Mouse (Mus musculus): ENCODE data around the gene Camk2g. TPM values are rescaled to one million over a fixed set of nuclear protein-coding genes. Genes with fewer than 3 reads are reported as not detected.

The Camk2g gene
- polyA plus RNA-seq, 1 experiment, result 0.35 TPM

- H3K4me1 ChIP-seq (ENCODE audit: control insufficient read depth), result peaks cover 38% of the 10 kb centered on the region
- no peaks in the 10 kb centered on the region for H3K27me3 ChIP-seq (ENCODE audit: control insufficient read depth)
- H3K4me3 ChIP-seq (replicated peaks), result no peak overlapping the region
- TF ChIP-seq GATA1 (IDR thresholded peaks at IDR 0.05; ENCODE audit: low read length) (no peak), TAL1 (IDR thresholded peaks at IDR 0.05; ENCODE audit: low read length) (no peak)
- no peaks in the 10 kb centered on the region for H3K9me3 ChIP-seq (ENCODE audit: control insufficient read depth, low read length)
- H3K36me3 ChIP-seq (ENCODE audit: control insufficient read depth), result peaks cover 39% of the 10 kb centered on the region
These were observed 55.4 kb downstream of the Camk2g start for GRCm38 (mm10) chr14:20738511-20738910.

- Histone ChIP-seq H3K4me3 (replicated peaks) (peak overlapping the region; percentile 12), H3K4me1 (ENCODE audit: control insufficient read depth) (peaks cover 50% of the 10 kb centered on the region), H3K36me3 (ENCODE audit: control insufficient read depth) (peaks cover 43% of the 10 kb centered on the region)
These were observed 56.6 kb downstream of the Camk2g start for GRCm38 (mm10) chr14:20737306-20737705.

GRCm38 (mm10) chr14:20735892-20736390, 57.9 kb downstream of the Camk2g start:
- Histone ChIP-seq H3K36me3 (ENCODE audit: control insufficient read depth) (peaks cover 50% of the 10 kb centered on the region), H3K4me3 (replicated peaks) (no peak overlapping the region), H3K4me1 (ENCODE audit: control insufficient read depth) (peaks cover 63% of the 10 kb centered on the region), H3K27me3 (ENCODE audit: control insufficient read depth) (no peaks in the 10 kb centered on the region), H3K9me3 (ENCODE audit: control insufficient read depth, low read length) (no peaks in the 10 kb centered on the region)
- TF ChIP-seq GATA1 (IDR thresholded peaks at IDR 0.05; ENCODE audit: low read length), result no peak
- no peak for TF ChIP-seq TAL1 (IDR thresholded peaks at IDR 0.05; ENCODE audit: low read length)

More at GRCm38 (mm10) chr14:20737306-20737705, 56.6 kb downstream of the Camk2g start:
- no peak for TF ChIP-seq GATA1 (IDR thresholded peaks at IDR 0.05; ENCODE audit: low read length)
- TF ChIP-seq TAL1 (IDR thresholded peaks at IDR 0.05; ENCODE audit: low read length), result no peak
- Histone ChIP-seq H3K27me3 (ENCODE audit: control insufficient read depth) (no peaks in the 10 kb centered on the region), H3K9me3 (ENCODE audit: control insufficient read depth, low read length) (no peaks in the 10 kb centered on the region)

- peaks cover 71% of the 10 kb centered on the region for H3K4me1 ChIP-seq (ENCODE audit: control insufficient read depth)
- peaks cover 54% of the 10 kb centered on the region for H3K36me3 ChIP-seq (ENCODE audit: control insufficient read depth)
- no peaks in the 10 kb centered on the region for H3K27me3 ChIP-seq (ENCODE audit: control insufficient read depth)
- peak overlapping the region; percentile 92 for H3K4me3 ChIP-seq (replicated peaks)
- TF ChIP-seq TAL1 (IDR thresholded peaks at IDR 0.05; ENCODE audit: low read length) (no peak), GATA1 (IDR thresholded peaks at IDR 0.05; ENCODE audit: low read length) (no peak)
- H3K9me3 ChIP-seq (ENCODE audit: control insufficient read depth, low read length), result no peaks in the 10 kb centered on the region
These were observed 58.8 kb downstream of the Camk2g start for GRCm38 (mm10) chr14:20735052-20735451.

- Histone ChIP-seq H3K27me3 (ENCODE audit: control insufficient read depth) (no peaks in the 10 kb centered on the region), H3K4me1 (ENCODE audit: control insufficient read depth) (peaks cover 78% of the 10 kb centered on the region), H3K4me3 (replicated peaks) (peak within 1 kb of the TSS; percentile 92), H3K9me3 (ENCODE audit: control insufficient read depth, low read length) (no peaks in the 10 kb centered on the region), H3K36me3 (ENCODE audit: control insufficient read depth) (peaks cover 57% of the 10 kb centered on the region)
- no peak for TF ChIP-seq GATA1 (IDR thresholded peaks at IDR 0.05; ENCODE audit: low read length)
- TF ChIP-seq TAL1 (IDR thresholded peaks at IDR 0.05; ENCODE audit: low read length), result no peak
These were observed 59.7 kb downstream of the Camk2g start, which contains the start of gene Ndst2 for GRCm38 (mm10) chr14:20733952-20734774. TSS of gene Ndst2 (minus strand) at chr14:20734562.

- peaks cover 81% of the 10 kb centered on the region for H3K4me1 ChIP-seq (ENCODE audit: control insufficient read depth)
- H3K27me3 ChIP-seq (ENCODE audit: control insufficient read depth), result no peaks in the 10 kb centered on the region
- peaks cover 60% of the 10 kb centered on the region for H3K36me3 ChIP-seq (ENCODE audit: control insufficient read depth)
- peak overlapping the region; percentile 92 for H3K4me3 ChIP-seq (replicated peaks)
- TF ChIP-seq GATA1 (IDR thresholded peaks at IDR 0.05; ENCODE audit: low read length) (peak; percentile 76), TAL1 (IDR thresholded peaks at IDR 0.05; ENCODE audit: low read length) (peak; percentile 76)
- no peaks in the 10 kb centered on the region for H3K9me3 ChIP-seq (ENCODE audit: control insufficient read depth, low read length)
These were observed 60.6 kb downstream of the Camk2g start for GRCm38 (mm10) chr14:20733041-20733951.

- no peak for TF ChIP-seq GATA1 (IDR thresholded peaks at IDR 0.05; ENCODE audit: low read length)
- no peak for TF ChIP-seq TAL1 (IDR thresholded peaks at IDR 0.05; ENCODE audit: low read length)
- Histone ChIP-seq H3K27me3 (ENCODE audit: control insufficient read depth) (no peaks in the 10 kb centered on the region), H3K4me1 (ENCODE audit: control insufficient read depth) (peaks cover 78% of the 10 kb centered on the region), H3K36me3 (ENCODE audit: control insufficient read depth) (peaks cover 73% of the 10 kb centered on the region), H3K9me3 (ENCODE audit: control insufficient read depth, low read length) (no peaks in the 10 kb centered on the region), H3K4me3 (replicated peaks) (no peak overlapping the region)
These were observed 62.9 kb downstream of the Camk2g start for GRCm38 (mm10) chr14:20730853-20731602.

- H3K36me3 ChIP-seq (ENCODE audit: control insufficient read depth), result peaks cover 78% of the 10 kb centered on the region
- no peaks in the 10 kb centered on the region for H3K27me3 ChIP-seq (ENCODE audit: control insufficient read depth)
- H3K4me3 ChIP-seq (replicated peaks), result no peak overlapping the region
- peaks cover 78% of the 10 kb centered on the region for H3K4me1 ChIP-seq (ENCODE audit: control insufficient read depth)
- TF ChIP-seq GATA1 (IDR thresholded peaks at IDR 0.05; ENCODE audit: low read length) (no peak), TAL1 (IDR thresholded peaks at IDR 0.05; ENCODE audit: low read length) (no peak)
- H3K9me3 ChIP-seq (ENCODE audit: control insufficient read depth, low read length), result no peaks in the 10 kb centered on the region
These were observed 64.0 kb downstream of the Camk2g start for GRCm38 (mm10) chr14:20729871-20730270.
